Mouse (Mus musculus): ENCODE data around the gene Atp1b3. TPM values are rescaled to one million over a fixed set of nuclear protein-coding genes. Genes with fewer than 3 reads are reported as not detected.

Atp1b3 gene
- polyA plus RNA-seq, 1 experiment from 2014 or later = 57.3 TPM

DNA sequence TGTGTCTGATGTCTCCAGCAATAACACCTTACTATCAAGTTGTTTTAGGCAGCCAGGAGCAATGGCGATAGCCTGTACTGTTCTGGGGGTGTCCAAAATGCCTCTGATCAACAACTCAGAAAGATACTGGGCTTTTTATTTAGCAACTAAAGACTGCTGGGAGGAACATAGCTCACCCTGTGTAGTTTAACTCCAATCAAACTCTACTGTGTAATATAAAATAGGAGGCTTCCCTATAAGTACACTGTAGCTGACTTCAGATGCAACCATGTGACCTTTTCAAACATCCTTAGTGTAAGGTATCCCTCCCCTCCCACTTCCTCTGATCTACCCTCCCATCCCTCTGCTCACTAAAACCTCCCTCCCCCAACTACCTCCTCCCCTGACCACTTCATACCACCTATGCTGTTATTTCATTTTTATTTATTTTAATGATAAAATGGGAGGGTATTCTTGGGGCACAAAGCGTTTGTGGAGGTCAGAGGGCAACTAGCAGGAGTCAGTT is 29.5 kb upstream of the Atp1b3 start:
- Histone ChIP-seq H3K27ac (ENCODE audit: low read length) (no peak overlapping the region), H3K27me3 (ENCODE audit: control insufficient read depth, insufficient read depth, low read depth, low read length) (no peaks in the 10 kb centered on the region), H3K9ac (ENCODE audit: low read depth, low read length) (no peak overlapping the region), H3K36me3 (ENCODE audit: control insufficient read depth, insufficient read depth) (no peaks in the 10 kb centered on the region), H3K9me3 (replicated peaks; ENCODE audit: control insufficient read depth, low read length) (no peaks in the 10 kb centered on the region), H3K4me3 (ENCODE audit: low read depth, low read length) (no peak overlapping the region), H3K4me2 (ENCODE audit: low read depth, low read length) (no peak overlapping the region), H3K4me1 (ENCODE audit: control insufficient read depth, low read depth, low read length) (no peaks in the 10 kb centered on the region; the same call in 1 of the 2 replicates)
- ATAC-seq (ENCODE audit: low read depth) = no peak
- WGBS (ENCODE audit: insufficient replicate concordance) = 58% methylated on average over 2 of the region's 2 CpGs

DNA sequence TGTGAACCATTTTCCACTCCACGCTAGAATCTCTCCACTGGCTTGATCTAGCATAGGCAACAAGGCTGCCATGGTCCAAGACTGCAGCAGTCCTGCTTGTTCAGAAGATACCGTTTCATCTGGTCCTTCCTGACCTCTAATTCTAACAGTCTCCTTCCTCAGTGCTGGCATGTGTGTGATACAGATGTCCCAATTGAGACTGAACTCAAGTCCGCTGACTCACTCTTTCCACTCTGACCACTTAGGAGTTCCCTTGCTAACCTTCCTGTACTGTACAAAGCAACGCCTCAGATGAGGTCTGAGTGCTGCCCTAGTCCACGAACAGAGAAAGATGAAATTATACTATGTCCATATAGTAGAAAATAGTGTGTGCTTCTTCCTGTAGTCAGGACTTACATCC is 28.9 kb upstream of the Atp1b3 start:
- Histone ChIP-seq H3K36me3 (ENCODE audit: control insufficient read depth, insufficient read depth) (no peaks in the 10 kb centered on the region), H3K27me3 (ENCODE audit: control insufficient read depth, insufficient read depth, low read depth, low read length) (no peaks in the 10 kb centered on the region), H3K9me3 (replicated peaks; ENCODE audit: control insufficient read depth, low read length) (no peaks in the 10 kb centered on the region), H3K4me3 (ENCODE audit: low read depth, low read length) (no peak overlapping the region), H3K4me1 (ENCODE audit: control insufficient read depth, low read depth, low read length) (no peaks in the 10 kb centered on the region; the same call in 1 of the 2 replicates), H3K9ac (ENCODE audit: low read depth, low read length) (no peak overlapping the region), H3K4me2 (ENCODE audit: low read depth, low read length) (no peak overlapping the region), H3K27ac (ENCODE audit: low read length) (no peak overlapping the region)
- 52% methylated on average over 5 of the region's 5 CpGs for WGBS (ENCODE audit: insufficient replicate concordance)
- ATAC-seq (ENCODE audit: low read depth) = no peak

DNA sequence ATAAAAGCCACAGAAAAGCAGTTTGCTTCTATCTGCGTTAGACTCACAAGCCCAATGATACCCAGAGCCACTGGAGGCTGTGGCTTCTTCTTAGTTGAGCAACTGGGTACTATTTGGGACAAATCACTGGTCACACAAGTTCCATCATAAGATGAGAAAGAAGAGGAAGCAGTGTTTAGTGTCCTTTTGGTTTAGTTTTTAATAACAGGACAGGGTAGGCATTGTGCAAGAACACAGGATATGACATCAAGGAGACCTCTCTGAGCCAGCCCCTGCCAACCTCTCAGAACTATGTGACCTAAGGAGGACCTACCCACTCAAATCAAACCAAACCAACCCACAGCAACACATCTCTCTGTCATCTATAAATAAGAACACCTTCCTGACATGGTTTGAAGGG is 27.7 kb upstream of the Atp1b3 start:
- no peak for ATAC-seq (ENCODE audit: low read depth)
- H3K27me3 ChIP-seq (ENCODE audit: control insufficient read depth, insufficient read depth, low read depth, low read length) = no peaks in the 10 kb centered on the region
- no peaks in the 10 kb centered on the region; the same call in 1 of the 2 replicates for H3K4me1 ChIP-seq (ENCODE audit: control insufficient read depth, low read depth, low read length)
- WGBS (ENCODE audit: insufficient replicate concordance) = 55% methylated on average over 1 of the region's 1 CpGs
- H3K36me3 ChIP-seq (ENCODE audit: control insufficient read depth, insufficient read depth) = no peaks in the 10 kb centered on the region
- no peaks in the 10 kb centered on the region for H3K9me3 ChIP-seq (replicated peaks; ENCODE audit: control insufficient read depth, low read length)
- H3K27ac ChIP-seq (ENCODE audit: low read length) = no peak overlapping the region
- no peak overlapping the region for H3K4me2 ChIP-seq (ENCODE audit: low read depth, low read length)
- no peak overlapping the region for H3K9ac ChIP-seq (ENCODE audit: low read depth, low read length)
- H3K4me3 ChIP-seq (ENCODE audit: low read depth, low read length) = no peak overlapping the region

DNA sequence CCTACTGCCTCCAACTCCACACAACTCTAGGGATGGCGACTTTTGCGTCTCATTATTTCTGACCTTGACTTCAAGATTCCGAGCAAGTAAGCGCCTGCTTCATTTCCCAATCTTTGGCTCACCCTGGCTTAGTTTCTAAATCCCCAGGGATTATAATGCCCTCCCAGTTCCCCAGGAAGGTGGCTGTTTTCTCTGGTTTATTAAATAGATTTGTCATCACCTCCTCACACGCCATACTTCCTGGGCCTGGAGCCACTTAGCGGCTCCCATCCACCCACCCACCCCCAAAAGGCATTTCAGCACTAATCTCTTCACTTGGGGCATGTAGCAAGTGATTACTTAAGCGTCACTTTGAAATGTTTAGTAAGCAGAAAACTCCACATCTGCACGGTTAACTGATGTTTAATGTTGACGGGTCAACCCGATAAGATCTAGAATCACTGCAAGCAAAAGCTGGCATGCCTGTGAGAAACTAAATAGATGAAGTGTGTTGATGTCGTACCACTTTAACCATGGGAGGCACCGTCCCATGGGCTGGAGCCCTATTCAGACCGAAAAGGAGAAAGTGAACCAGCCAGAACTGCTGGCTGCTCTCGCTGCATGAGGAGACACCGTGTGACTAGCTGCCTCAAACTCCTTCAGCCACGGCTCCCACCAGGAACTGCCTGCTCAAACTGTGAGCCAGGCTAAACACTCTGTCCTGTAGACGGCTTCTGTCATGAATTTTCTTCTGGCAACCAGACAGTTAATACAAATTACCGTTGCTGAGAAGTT is 19.7 kb upstream of the Atp1b3 start:
- Histone ChIP-seq H3K4me1 (ENCODE audit: control insufficient read depth, low read depth, low read length) (no peaks in the 10 kb centered on the region), H3K9me3 (replicated peaks; ENCODE audit: control insufficient read depth, low read length) (no peaks in the 10 kb centered on the region), H3K9ac (ENCODE audit: low read depth, low read length) (no peak overlapping the region), H3K4me2 (ENCODE audit: low read depth, low read length) (no peak overlapping the region), H3K36me3 (ENCODE audit: control insufficient read depth, insufficient read depth) (no peaks in the 10 kb centered on the region), H3K27me3 (ENCODE audit: control insufficient read depth, insufficient read depth, low read depth, low read length) (no peaks in the 10 kb centered on the region), H3K27ac (ENCODE audit: low read length) (no peak overlapping the region), H3K4me3 (ENCODE audit: low read depth, low read length) (no peak overlapping the region)
- ATAC-seq (ENCODE audit: low read depth) = no peak
- 65% methylated on average over 18 of the region's 18 CpGs for WGBS (ENCODE audit: insufficient replicate concordance)

DNA sequence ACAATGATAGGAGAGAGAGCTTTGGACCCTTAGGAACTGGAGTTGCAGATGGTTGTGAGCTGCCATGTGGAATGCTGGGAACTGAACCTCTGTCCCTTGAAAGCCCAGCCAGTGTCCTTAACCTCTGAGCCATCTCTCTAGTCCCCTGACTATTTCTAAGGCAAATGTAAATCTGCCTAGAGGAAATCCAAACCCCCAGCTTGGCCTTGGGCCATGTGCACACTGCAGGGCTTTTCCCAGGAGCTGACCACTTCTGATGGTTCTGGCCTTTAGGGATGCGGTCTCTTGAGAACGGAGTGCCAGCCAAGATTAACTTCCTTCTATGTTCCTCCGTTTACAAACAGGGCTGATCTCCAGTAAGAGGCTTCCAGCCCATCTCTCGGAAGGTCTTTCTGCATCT is 18.5 kb upstream of the Atp1b3 start:
- no peak overlapping the region for H3K27ac ChIP-seq (ENCODE audit: low read length)
- no peak overlapping the region for H3K4me2 ChIP-seq (ENCODE audit: low read depth, low read length)
- no peak for ATAC-seq (ENCODE audit: low read depth)
- WGBS (ENCODE audit: insufficient replicate concordance) = 73% methylated on average over 4 of the region's 4 CpGs
- no peak overlapping the region for H3K9ac ChIP-seq (ENCODE audit: low read depth, low read length)
- no peak overlapping the region for H3K4me3 ChIP-seq (ENCODE audit: low read depth, low read length)
- H3K9me3 ChIP-seq (replicated peaks; ENCODE audit: control insufficient read depth, low read length) = no peaks in the 10 kb centered on the region
- H3K36me3 ChIP-seq (ENCODE audit: control insufficient read depth, insufficient read depth) = no peaks in the 10 kb centered on the region
- no peaks in the 10 kb centered on the region for H3K27me3 ChIP-seq (ENCODE audit: control insufficient read depth, insufficient read depth, low read depth, low read length)
- H3K4me1 ChIP-seq (ENCODE audit: control insufficient read depth, low read depth, low read length) = no peaks in the 10 kb centered on the region

DNA sequence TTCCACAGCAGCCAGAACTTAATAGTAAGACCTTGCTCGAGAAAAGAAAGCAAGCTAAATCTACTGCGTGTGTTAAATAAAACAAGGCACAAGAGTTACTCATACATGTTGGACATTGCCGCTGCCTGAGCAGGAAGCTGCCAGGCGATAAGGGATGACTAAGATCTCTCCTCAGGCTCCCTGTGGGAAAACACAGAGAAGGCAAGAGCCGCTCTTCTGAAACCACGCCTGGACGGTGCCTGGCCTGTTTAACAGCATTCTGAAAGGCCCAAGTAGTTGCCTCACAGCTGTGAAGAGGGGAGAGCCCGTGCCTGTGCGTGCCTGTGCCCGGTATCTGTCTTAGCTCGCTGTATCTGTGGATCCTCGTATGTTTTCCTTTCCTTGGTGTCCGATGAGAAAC is 17.2 kb upstream of the Atp1b3 start:
- WGBS (ENCODE audit: insufficient replicate concordance) = 23% methylated on average over 13 of the region's 13 CpGs
- ATAC-seq (ENCODE audit: low read depth) = no peak
- no peaks in the 10 kb centered on the region for H3K27me3 ChIP-seq (ENCODE audit: control insufficient read depth, insufficient read depth, low read depth, low read length)
- no peaks in the 10 kb centered on the region for H3K9me3 ChIP-seq (replicated peaks; ENCODE audit: control insufficient read depth, low read length)
- no peak overlapping the region for H3K4me3 ChIP-seq (ENCODE audit: low read depth, low read length)
- H3K4me2 ChIP-seq (ENCODE audit: low read depth, low read length) = no peak overlapping the region
- H3K4me1 ChIP-seq (ENCODE audit: control insufficient read depth, low read depth, low read length) = no peaks in the 10 kb centered on the region
- no peak overlapping the region for H3K9ac ChIP-seq (ENCODE audit: low read depth, low read length)
- H3K27ac ChIP-seq (ENCODE audit: low read length) = no peak overlapping the region
- H3K36me3 ChIP-seq (ENCODE audit: control insufficient read depth, insufficient read depth) = no peaks in the 10 kb centered on the region

DNA sequence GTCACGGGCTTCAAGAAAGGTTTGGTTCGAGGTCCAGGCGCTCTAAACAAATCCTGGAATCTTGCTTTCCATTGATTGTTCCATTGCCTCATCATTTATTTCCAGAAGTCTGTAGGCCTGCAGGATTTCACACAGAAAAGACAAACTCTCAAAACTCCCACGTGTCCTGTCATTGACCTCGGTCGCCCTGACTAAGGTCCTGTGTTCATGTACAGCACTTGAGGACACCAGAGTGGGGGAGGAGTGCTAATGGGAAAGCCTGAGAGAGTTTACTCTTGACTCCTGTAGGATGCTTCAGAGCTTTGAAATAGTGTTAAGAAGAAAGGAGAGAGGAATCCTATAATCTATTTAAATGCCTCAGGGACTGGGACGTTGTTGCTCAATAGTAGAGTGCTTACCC is 15.3 kb upstream of the Atp1b3 start:
- ATAC-seq (ENCODE audit: low read depth) = no peak
- 65% methylated on average over 7 of the region's 7 CpGs for WGBS (ENCODE audit: insufficient replicate concordance)
- H3K4me1 ChIP-seq (ENCODE audit: control insufficient read depth, low read depth, low read length) = no peaks in the 10 kb centered on the region
- H3K9me3 ChIP-seq (replicated peaks; ENCODE audit: control insufficient read depth, low read length) = no peaks in the 10 kb centered on the region
- H3K27me3 ChIP-seq (ENCODE audit: control insufficient read depth, insufficient read depth, low read depth, low read length) = no peaks in the 10 kb centered on the region
- no peak overlapping the region for H3K9ac ChIP-seq (ENCODE audit: low read depth, low read length)
- H3K4me2 ChIP-seq (ENCODE audit: low read depth, low read length) = no peak overlapping the region
- no peak overlapping the region for H3K27ac ChIP-seq (ENCODE audit: low read length)
- no peaks in the 10 kb centered on the region for H3K36me3 ChIP-seq (ENCODE audit: control insufficient read depth, insufficient read depth)
- no peak overlapping the region for H3K4me3 ChIP-seq (ENCODE audit: low read depth, low read length)

DNA sequence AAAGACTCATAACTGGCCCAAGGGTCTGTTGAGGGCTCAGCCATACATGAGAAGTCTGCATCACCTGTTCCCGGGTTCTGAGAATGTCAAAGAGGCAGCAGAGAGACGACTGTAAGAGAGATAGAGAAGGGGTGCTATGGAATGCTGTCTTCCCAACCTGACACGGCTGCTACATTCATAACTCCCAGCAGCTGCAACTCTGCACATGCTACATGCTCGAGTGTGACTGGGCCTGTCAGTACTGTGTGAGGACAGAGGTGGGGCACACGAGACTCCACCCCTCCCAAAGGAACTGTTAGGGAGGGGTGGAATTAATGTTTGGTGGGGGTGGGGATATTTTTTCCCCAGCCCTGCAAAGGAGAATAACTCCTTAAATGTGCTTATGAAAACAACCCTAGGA is 14.5 kb upstream of the Atp1b3 start:
- no peaks in the 10 kb centered on the region for H3K36me3 ChIP-seq (ENCODE audit: control insufficient read depth, insufficient read depth)
- WGBS (ENCODE audit: insufficient replicate concordance) = 47% methylated on average over 5 of the region's 5 CpGs
- no peak overlapping the region for H3K9ac ChIP-seq (ENCODE audit: low read depth, low read length)
- H3K27ac ChIP-seq (ENCODE audit: low read length) = no peak overlapping the region
- H3K4me3 ChIP-seq (ENCODE audit: low read depth, low read length) = no peak overlapping the region
- no peaks in the 10 kb centered on the region for H3K9me3 ChIP-seq (replicated peaks; ENCODE audit: control insufficient read depth, low read length)
- ATAC-seq (ENCODE audit: low read depth) = no peak
- no peaks in the 10 kb centered on the region for H3K4me1 ChIP-seq (ENCODE audit: control insufficient read depth, low read depth, low read length)
- no peaks in the 10 kb centered on the region for H3K27me3 ChIP-seq (ENCODE audit: control insufficient read depth, insufficient read depth, low read depth, low read length)
- H3K4me2 ChIP-seq (ENCODE audit: low read depth, low read length) = no peak overlapping the region

DNA sequence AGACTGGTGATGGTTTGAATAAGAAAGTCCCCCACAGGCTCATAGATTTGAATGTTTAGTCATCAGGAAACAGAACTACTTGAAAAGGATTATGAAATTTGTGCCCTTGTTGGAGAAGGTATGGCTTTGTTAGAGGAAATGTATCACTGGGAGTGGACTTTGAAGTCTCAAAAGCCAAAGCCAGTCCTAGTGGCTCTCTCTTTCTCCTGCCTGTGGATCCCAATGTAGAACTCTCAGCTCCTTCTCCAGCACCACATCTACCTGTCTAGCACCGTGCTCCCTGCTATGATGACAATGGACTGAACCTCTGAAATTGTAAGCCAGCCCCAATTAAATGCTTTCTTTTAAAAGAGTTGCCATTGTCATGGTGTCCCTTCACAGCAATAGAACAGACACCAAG is 12.9 kb upstream of the Atp1b3 start:
- Histone ChIP-seq H3K9ac (ENCODE audit: low read depth, low read length) (no peak overlapping the region), H3K4me1 (ENCODE audit: control insufficient read depth, low read depth, low read length) (no peaks in the 10 kb centered on the region), H3K4me2 (ENCODE audit: low read depth, low read length) (no peak overlapping the region), H3K27ac (ENCODE audit: low read length) (no peak overlapping the region), H3K27me3 (ENCODE audit: control insufficient read depth, insufficient read depth, low read depth, low read length) (no peaks in the 10 kb centered on the region), H3K4me3 (ENCODE audit: low read depth, low read length) (no peak overlapping the region), H3K9me3 (replicated peaks; ENCODE audit: control insufficient read depth, low read length) (no peaks in the 10 kb centered on the region), H3K36me3 (ENCODE audit: control insufficient read depth, insufficient read depth) (no peaks in the 10 kb centered on the region)
- 73% methylated on average over 1 of the region's 1 CpGs for WGBS (ENCODE audit: insufficient replicate concordance)
- ATAC-seq (ENCODE audit: low read depth) = no peak
